Mouse (Mus musculus): ENCODE results near the gene Olfr591.
"Not testable (repeated sequence)": the region's sequence is repeated elsewhere in the genome, so short reads cannot be mapped to it uniquely, and the experiment has no call there.

The Olfr591 gene

GRCm38 (mm10) chr7:103178240-103178639 is at the start of gene Olfr591:
TSS of gene Olfr591 (minus strand) at chr7:103178340.
- DNase-seq (ENCODE audit: low spot score in 2 of 2): no peak

- no peak for DNase-seq (ENCODE audit: low spot score in 2 of 2)
Observed at GRCm38 (mm10) chr7:103216696-103217095, 38.6 kb upstream of the Olfr591 start, which contains the start of gene Olfr594. TSS of gene Olfr594 (plus strand) at chr7:103216996.

GRCm38 (mm10) chr7:103212050-103212449 is 33.9 kb upstream of the Olfr591 start:
- DNase-seq (ENCODE audit: low spot score in 2 of 2): not testable (repeated sequence)

- no peak for DNase-seq (ENCODE audit: low spot score in 2 of 2)
Observed at GRCm38 (mm10) chr7:103211562-103211961, 33.4 kb upstream of the Olfr591 start, which contains the start of gene Olfr593. TSS of gene Olfr593 (plus strand) at chr7:103211862.

GRCm38 (mm10) chr7:103184503-103184902 is 6.4 kb upstream of the Olfr591 start, which contains the start of gene Olfr592:
TSS of gene Olfr592 (plus strand) at chr7:103184803.
- not testable (repeated sequence) for DNase-seq (ENCODE audit: low spot score in 2 of 2)

GRCm38 (mm10) chr7:103169697-103170096 is 8.4 kb downstream of the Olfr591 start:
- DNase-seq (ENCODE audit: low spot score in 2 of 2): no peak

- no peak for DNase-seq (ENCODE audit: low spot score in 2 of 2)
Observed at GRCm38 (mm10) chr7:103156256-103156655, 21.9 kb downstream of the Olfr591 start, which contains the start of gene Olfr589. TSS of gene Olfr589 (minus strand) at chr7:103156356.

- DNase-seq (ENCODE audit: low spot score in 2 of 2): no peak
Observed at GRCm38 (mm10) chr7:103140579-103140978, 37.6 kb downstream of the Olfr591 start, which contains the start of gene Olfr588-ps1. TSS of gene Olfr588-ps1 (plus strand) at chr7:103140879.

GRCm38 (mm10) chr7:103125538-103125937 is 52.6 kb downstream of the Olfr591 start, which contains the start of gene Olfr586:
TSS of gene Olfr586 (minus strand) at chr7:103125638.
- no peak for DNase-seq (ENCODE audit: low spot score in 2 of 2)

GRCm38 (mm10) chr7:103119406-103119805 is 58.7 kb downstream of the Olfr591 start:
- no peak for DNase-seq (ENCODE audit: low spot score in 2 of 2)
